Comparison of ENCODE assay signal across 16 mouse cellular contexts in genomic region chr3:54201231-54201630, GRCm38 (mm10). TPM values are rescaled to one million over a fixed set of nuclear protein-coding genes. Genes with fewer than 3 reads are reported as not detected.
DNase-seq lines count a peak whose midpoint lies in the region.
"Had no signal": no experiment of that assay in that cellular context is flagged by ENCODE, and none has a peak within 500 bp of the region (broad histone marks: within the 10 kb centered on the region; RNA-seq: fewer than 3 reads in every experiment).

No protein-coding gene starts in this region.

- peak; percentile 2 for DNase-seq in adrenal gland, adult 8-10 months
- DNase-seq in adrenal gland, adult 2 months: no peak
- DNase-seq in adrenal gland, postnatal 14 days: peak; percentile 36
- DNase-seq in adrenal gland, postnatal 4 days (ENCODE audit: low spot score in 2 of 2): no peak
- DNase-seq in fat pad, adult 2 months (ENCODE audit: extremely low read depth, low read depth, low spot score): peak; percentile 52
- no peak for DNase-seq in layer of hippocampus, adult 8-10 months (ENCODE audit: low spot score in 2 of 2)
- no peak for DNase-seq in lung, postnatal 25 days (ENCODE audit: low spot score)
- DNase-seq: B cell, adult 2 months; cerebellum, adult 11-12 months; cerebellum, adult 2 months; cerebellum, adult 9-10 months; cerebellum, postnatal 10 days; cerebellum, postnatal 25 days had no signal

RNA-seq across cellular contexts. Expression of gene Trpc4, which starts 45.4 kb away (rescaled TPM):
- under 1 TPM; 0.37 to 0.84 (median 0.43) TPM for total RNA-seq in adrenal gland, adult 8-10 months (2022)
- total RNA-seq in adrenal gland, adult 2 months (2021): under 1 TPM; 0.61 to 0.73 TPM
- polyA plus RNA-seq in adrenal gland, adult 2 months (2012; rRNA removed): 0.09 TPM in 1 of 2 replicates, not detected in the other
- total RNA-seq in adrenal gland, postnatal 14 days (2021): 0.37 and 0.60 TPM in 2 replicates
- 1 to 10 TPM in 1 of 2 experiments, under 1 TPM in 1; 0.79 to 1.0 TPM for total RNA-seq in adrenal gland, postnatal 4 days (2021)
- total RNA-seq in layer of hippocampus, adult 8-10 months (2022): 10 to 100 TPM; 57.6 to 65.6 (median 59.9) TPM
- total RNA-seq: CH12.LX had no signal
- polyA plus RNA-seq: activated CD4-positive, CD25-positive, alpha-beta regulatory T cell, adult 4 months; G1E had no signal

Comparison
In these comparisons a context has a peak if more than half of its experiments do, and no peak if none do; other contexts are left out.
1. DNase-seq: peak in adrenal gland, adult 8-10 months (single experiment), adrenal gland, postnatal 14 days (single experiment) and fat pad, adult 2 months (single experiment); none in adrenal gland, adult 2 months (single experiment), adrenal gland, postnatal 4 days (0 of 2), layer of hippocampus, adult 8-10 months (0 of 2) and lung, postnatal 25 days (single experiment).
2. RNA of gene Trpc4, which starts 45.4 kb away (total RNA-seq): 57.6 to 65.6 TPM in layer of hippocampus, adult 8-10 months; 0.79 to 1.0 TPM in adrenal gland, postnatal 4 days, 0.61 to 0.73 TPM in adrenal gland, adult 2 months, 0.37 to 0.84 TPM in adrenal gland, adult 8-10 months and 0.37 to 0.60 TPM in adrenal gland, postnatal 14 days; every median in the first group is over 10 times any median in the second.